Mouse (Mus musculus): ENCODE results near the gene Bsg.
A peak's percentile ranks its signal among the peaks of the same experiment; 100 is the strongest.

Bsg gene

DNA sequence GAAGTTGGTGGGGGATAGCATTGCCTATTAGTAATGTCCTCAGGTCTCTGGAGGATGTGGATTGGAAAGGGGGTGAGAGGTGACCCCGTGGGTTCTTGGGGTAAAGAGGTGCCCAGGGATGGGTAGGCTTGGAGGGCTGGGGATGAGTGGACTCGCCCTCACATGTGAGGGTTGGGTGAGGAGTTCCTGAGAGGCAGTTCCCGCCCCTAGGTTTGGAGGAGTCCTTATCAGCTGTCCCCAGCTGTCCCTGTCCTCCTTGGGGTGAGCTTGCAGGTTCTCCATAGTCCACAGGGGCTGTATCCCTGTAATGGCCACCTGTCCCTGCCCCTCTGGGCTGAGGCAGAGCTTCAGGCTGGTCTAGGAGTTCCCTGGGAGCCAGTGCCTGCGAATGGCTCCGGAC, 1.7 kb downstream of the Bsg start:
- no peak for DNase-seq

DNA sequence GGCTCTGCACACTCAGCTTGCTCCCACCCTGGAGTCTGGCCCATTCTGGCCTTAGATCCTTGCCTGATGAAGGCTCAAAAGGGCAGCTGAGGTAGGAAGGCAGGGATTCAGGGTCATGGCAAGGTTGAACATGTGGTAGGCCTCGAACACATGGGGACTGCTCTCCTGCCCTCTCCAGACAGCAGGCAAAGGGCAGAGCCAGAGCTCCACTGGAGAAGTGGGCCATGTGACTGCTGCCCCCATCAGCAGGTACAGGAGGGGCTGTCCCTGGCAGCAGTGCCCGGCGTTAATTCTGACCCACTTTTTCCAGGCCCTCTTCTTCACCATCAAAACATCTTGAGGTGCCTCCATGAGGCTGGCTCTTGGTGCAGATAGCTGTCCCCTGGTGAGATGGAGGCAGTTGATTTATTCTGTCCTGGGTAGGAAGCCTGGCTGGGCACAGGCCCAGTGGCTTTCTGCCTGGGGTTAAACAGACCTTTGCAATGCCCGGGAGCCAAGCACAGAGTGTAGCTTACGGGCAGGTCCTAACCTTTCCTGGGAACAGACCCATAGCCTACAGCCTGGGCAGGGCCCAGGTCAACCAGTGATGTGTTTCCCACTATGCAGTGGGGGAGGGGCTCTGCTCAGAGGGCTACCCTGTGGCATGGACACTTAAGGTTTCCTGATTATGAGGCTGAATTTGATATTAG, 2.3 kb downstream of the Bsg start:
- DNase-seq = no peak

DNA sequence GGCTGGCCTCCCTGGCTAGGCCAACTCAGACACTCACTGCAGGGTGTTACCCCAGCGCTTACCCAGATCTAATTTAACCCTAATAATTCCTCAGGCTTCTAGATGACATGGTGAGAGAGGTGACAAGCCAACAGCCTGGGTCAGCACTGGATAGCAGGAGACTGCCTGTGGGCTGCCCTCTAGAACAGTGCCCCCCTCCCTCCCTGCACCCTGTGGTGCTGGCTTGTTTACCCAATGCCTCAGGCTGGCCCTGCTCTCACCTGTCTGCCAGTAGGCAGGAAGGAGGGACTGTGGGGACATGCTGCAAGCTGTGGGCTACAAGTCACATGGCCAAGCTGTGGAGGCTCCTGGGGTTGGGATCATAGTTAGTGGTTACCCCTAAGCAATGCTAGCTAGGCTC, 2.9 kb downstream of the Bsg start:
- no peak for DNase-seq

DNA sequence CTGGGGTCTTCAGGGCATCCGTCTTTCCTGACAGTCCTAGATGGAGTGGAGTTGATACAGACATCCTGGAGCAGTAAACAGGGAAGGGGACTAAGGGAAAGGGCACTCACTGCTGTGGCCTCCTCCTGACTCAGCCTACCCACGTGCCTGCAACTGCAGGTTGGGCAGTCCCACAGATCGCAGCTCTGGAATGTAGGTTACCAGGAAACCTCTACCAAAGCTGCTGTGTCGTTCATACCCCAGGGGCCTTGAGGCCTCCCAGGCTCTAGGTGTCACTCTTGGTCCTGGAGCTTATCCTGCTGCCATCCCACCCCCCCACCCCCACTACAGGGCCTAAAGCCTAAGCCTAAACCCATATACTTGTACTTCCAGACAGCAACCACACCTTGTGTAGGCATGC, 3.5 kb downstream of the Bsg start:
- no peak for DNase-seq

DNA sequence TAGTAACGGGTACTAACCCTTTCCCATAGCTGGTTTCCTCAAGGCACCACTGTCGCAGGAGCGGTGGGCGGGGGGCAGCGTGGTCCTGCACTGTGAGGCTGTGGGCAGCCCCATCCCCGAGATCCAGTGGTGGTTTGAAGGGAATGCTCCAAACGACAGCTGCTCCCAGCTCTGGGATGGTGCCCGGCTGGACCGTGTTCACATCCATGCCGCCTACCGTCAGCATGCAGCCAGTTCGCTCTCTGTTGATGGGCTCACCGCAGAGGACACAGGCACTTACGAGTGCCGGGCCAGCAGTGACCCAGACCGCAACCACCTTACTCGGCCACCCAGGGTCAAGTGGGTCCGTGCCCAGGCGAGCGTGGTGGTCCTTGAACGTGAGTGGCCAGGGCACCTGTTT, 4.4 kb downstream of the Bsg start:
- no peak for DNase-seq

DNA sequence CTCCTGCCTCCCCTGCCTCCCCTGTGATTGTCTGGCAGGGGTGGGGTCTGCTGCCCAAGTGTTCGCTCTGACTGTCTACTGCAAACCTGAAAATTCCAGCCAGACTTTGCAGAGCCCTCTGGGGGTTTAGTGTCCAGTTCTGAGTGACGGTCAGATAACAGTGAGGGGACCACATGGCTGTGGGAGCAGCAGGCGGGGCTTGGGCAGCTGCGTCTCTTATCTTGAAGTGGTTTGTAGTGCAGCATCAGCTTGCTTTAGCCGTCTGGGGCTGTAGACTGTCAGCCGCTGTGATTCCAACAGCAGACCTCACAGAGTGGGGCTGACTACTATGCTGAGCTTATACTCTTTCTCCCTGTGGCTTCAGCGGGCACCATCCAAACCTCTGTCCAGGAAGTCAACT, 5.0 kb downstream of the Bsg start:
- no peak for DNase-seq

DNA sequence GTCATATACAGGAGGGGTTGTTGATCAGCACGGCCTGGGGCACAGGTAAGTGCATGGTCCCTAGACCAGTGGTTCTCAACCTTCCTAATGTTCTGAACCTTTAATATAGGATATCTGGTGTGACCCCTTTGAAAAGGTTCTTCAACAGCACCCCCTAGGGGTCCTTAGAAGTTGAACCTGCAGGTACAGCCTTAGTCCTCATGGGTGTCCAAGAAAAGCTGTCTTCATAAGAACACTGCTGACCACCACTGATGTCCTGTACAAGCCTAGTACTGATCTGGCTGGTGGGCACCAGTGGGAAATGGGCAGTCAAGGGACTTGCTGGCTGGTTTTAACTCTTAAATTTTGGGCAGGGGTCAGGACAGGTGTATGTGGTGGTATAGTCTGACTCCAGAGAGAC, 7.7 kb downstream of the Bsg start:
- no peak for DNase-seq

DNA sequence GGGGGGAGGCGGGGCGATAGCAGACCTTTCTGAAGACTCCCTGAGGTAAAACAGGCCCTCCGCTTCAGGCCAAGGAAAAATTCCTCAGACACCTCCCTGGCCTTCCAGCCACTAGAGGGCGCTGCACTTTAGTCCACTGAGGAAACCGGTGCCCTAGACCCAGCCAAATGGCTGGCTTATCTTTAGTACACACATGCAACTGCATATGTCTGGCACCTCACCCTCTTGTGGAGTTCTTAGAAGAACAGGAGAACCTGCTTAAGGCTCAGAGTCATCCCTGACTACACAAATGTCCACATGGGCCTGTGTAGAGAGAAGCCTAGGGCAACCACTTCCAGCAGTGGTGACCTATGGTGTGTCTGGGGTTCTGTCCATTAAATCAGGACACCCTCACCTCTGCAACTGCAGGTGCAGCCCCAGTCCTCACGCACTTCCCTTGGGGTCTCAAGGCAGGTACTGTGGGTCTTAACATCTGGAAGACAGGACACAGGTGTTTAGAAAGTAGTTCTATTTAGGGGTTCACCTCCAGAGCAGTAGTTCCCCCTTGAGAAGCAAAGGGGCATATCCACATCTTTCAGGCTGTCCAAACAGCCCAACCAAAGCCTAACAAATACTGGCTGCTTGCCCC, 8.3 kb downstream of the Bsg start:
- DNase-seq = peak; percentile 78 to 87

DNA sequence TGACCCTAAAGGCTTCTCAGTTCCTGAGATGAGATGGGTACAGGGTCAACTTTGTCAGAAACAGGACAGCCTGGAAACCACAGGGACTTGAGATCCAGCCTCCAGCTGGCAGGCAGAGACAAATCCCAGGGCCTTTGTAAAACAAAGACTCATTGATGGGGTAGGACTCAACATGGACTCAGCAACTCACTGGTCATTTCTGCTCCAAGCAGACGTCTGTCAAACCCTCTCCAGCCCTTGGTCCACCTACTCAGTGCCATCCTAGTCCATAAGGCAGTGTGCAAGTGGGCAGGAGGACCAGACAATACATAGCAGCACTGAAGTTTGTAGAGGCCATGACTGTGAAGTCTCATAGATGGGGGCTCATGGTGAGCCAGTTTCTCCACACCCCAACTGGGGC, 8.9 kb downstream of the Bsg start:
- no peak for DNase-seq

DNA sequence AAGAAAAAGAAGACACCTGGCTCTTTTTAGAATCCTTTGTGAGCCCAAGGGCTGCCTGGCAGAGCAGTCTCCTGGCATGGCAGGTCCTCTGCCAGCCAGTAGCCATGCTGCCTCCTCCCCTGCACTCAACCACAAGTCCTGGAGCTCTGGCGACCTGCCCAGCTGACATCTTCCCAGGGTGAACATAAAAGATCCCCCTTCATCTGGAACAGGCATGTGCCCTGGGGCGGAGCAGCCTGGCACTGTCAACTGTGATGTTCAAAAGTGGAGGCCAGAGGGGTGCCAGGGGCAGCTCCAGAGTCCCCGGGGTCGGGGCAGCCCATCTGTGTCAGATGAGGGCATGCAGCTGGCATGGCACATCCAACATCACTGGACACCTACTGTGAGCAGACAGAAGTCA, 10.7 kb downstream of the Bsg start:
- peak in 1 of 2 experiments; percentile 29 for DNase-seq

DNA sequence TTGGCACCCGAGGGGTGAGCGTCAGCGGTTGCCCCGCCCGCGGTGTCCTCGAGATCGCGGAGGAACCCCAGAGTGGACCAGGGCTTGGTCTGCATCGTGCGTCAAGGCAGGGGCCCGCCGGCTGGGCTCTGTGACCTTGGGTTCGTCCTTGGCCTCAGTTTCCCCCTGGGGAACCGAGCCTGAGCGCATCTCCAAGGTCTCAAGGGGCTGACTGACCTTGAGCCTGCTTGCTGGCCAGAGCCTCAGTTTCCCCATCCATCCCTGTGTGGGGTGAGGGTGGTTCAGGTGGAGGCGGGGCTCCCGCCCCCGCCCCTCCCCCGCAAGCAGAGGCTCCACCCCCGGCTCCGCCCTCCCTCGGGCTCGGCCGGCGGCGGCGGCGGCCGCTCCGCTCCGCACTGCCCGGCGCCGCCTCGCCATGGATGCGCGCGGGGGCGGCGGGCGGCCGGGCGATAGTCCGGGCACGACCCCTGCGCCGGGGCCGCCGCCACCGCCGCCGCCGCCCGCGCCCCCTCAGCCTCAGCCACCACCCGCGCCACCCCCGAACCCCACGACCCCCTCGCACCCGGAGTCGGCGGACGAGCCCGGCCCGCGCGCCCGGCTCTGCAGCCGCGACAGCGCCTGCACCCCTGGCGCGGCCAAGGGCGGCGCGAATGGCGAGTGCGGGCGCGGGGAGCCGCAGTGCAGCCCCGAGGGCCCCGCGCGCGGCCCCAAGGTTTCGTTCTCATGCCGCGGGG, 12.1 kb downstream of the Bsg start, which contains the start of gene Hcn2:
Gene Hcn2, plus strand, starts transcription at position 381 of the 734 bp plus-strand sequence.
- DNase-seq = peak in 1 of 2 experiments; percentile 25

DNA sequence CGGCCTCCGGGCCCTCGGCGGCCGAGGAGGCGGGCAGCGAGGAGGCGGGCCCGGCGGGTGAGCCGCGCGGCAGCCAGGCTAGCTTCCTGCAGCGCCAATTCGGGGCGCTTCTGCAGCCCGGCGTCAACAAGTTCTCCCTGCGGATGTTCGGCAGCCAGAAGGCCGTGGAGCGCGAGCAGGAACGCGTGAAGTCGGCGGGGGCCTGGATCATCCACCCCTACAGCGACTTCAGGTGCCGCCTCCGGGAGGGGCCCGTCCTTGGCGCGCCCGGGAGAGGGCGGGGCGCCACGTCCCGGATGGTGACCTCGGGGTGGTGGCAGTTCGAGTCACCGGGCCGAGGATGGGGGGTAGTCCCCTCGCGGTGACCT, 12.7 kb downstream of the Bsg start:
- DNase-seq = peak in 1 of 2 experiments; percentile 33

DNA sequence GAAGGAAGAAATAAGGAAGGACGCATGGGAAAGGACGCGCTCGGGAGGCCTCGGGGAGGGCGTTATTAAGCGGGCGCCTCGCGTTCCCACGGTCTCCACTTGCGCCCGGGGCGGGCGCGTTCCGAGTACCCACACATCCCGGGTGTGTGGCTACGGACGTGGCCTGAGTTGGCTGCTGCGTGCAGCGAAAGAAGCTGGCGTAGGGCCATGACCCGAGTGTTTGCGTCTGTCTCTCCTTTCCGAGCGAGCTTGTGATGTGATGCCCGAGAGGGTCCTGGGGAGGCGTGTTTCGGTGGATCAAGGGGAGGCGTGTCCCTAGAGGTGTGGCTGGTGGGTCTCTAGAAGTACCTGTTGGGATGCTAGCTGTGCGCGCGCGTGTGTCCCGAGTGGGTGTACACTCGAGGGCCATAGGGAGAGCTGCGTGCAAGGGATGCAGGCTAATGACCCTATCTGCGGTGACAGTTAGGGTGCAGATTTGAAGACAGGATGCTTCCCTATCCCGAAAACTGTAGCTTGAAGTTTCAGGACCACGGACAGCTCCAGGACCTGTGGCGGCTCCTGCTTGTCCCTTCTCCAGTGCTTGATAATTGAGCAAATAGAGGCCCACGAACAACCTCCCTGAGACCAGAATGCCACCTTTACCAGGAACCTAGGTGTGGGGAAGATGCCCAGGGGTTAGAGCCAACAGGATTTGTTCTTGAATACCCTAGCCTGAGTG, 13.5 kb downstream of the Bsg start:
- DNase-seq = peak; percentile 54 to 80

DNA sequence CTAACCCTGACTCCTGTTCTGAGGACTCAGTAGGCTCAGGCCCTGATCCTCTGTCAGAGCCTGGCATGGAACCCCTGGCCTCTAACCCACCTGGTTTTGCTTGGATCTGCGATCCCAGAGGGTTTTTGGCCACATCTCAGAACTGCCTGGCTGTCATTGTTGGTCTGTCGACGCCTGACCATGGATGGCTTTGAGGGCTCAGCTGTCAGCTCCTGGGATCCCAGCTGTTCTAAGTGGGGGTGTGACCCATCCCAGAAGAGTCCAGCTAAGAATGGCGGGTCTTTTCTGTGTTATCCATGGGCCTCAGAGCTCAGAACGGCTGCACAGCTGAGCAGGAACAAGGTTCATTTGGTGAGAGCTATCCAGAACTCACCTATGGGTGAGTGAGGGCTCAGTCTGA, 16.8 kb downstream of the Bsg start:
- DNase-seq = no peak

DNA sequence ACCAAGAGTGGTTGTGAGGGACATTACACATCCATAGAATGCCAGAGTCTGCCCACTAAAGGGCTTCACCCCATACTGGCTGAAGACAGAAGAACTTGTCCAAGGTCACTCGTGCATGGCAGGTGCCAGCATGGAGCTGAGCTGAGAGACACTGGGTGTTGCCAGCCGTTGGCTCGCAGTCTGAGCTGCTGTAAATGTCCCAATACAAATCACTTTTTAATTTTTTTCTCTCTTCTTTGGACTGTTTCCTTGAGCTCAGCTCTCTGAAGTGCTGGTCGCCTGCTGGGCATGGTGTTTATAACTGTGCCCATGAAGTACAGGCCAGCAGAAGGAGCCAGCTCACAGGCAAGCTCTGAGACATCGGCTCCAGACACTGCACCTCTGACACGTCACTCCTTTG, 18.8 kb downstream of the Bsg start:
- no peak for DNase-seq

DNA sequence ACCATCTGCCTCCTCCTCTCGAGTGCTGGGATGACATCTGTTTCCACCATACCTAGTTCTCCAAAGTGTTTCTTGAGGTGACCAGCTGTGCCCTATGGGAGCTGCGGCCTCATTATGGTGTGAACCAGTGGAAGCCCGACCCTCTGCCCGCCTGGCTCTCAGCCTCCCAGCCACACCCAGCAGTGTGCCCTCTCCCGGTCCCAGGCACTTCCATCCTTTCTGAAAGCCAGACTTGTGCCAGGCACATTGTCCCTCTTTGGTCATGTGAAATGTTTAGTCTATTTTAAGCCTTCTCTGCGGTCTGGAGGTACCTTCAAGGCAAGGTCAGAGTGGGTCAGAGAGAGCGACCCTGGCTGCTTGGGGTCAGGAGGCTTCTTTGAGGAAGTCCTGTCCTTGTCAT, 19.4 kb downstream of the Bsg start:
- DNase-seq = no peak

DNA sequence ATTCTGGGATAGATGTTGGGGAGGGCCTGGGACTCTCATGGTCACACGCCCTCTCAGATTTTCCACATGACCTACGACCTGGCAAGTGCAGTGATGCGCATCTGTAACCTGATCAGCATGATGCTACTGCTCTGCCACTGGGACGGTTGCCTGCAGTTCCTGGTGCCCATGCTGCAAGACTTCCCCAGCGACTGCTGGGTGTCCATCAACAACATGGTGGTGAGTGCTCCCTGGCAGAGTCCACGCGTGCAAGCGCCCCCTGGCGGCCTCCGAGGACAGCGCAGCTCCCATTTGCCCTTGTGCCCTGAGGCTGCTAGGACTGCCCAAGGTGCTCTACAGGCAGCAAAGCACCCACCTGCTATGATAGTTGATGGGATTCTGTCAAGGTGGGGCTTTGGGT, 21.8 kb downstream of the Bsg start:
- peak; percentile 60 to 72 for DNase-seq

DNA sequence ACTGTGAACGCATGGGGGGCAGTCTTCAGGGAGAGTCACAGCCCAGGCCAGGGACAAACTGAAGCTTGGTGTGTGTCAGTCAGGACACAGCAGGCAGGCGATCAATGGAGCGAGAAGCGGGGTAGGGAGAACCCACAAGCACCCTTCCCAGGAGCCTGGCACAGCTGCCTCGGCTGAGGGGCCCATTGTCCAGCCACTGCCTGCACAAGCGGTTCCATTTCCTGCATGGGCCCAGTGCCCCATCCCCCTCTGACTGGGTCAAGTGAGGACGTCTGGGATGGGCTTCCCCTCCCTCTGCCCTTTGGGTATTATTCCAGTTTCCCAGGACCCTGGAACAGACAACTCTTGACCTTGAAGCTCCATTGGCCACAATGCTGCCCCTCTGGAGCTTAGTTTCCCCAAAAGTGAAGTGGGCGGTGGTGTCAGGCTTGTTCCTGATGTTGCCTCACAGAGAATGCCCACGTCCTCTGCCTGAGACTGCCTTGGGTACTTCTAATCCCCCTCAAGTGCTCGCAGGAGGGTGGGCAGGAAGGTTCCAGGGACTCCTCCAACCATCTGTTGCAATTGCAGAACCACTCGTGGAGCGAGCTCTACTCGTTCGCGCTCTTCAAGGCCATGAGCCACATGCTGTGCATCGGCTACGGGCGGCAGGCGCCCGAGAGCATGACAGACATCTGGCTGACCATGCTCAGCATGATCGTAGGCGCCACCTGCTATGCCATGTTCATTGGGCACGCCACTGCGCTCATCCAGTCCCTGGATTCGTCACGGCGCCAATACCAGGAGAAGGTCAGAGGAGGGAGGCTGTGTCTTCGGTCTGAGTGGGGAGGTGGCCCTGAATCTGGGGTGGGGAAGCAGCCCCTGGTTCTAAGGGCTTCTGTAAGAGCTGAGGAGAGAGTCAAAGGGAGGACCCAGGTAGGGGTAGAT, 24.3 kb downstream of the Bsg start:
- DNase-seq = no peak

DNA sequence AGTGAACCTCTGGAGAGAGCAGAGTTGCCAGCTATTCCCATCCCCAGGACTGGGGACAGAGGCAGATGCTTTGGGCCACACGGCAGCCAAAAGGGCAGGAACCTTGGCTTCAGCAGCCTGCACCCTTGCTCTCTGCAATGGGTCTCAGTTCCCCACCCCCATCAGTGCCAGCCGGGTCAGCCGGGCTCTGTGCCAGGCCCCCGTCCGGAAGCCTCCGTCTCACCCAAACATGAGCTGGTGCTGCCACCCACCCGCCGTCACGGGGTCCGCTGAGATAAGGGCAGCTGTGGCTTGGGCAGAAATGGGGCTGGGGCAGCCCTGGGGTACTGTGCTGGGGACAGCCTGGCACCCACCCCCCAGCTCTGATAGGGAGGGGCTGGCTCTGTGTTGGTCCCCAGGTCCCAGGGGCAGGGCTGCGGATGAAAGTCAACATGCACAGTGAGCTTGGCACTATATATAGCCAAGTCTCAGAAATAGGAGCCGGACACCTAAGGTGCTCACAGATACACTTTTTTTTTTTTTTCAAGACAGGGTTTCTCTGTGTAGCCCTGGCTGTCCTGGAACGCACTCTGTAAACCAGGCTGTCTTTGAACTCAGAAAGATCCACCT, 25.2 kb downstream of the Bsg start:
- DNase-seq = no peak

DNA sequence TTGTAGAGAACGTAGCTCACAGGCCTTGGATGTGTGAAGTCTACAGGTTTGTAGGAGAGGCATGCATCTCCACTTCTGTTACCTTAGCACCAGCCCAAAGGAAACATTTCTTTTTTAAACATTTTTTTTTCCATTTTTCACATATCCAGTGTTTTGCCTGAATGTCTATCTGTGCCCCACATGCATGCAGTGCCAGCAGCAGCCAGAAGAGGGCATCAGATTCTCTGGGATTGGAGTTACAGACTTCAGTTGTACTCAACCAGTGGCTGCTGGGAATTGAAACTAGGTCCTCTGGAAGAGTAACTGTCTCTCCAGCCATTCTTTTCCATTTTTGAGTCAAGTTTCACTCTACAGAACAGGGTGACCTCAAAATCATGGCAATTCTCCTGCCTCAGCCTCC, 28.2 kb downstream of the Bsg start:
- DNase-seq = no peak

DNA sequence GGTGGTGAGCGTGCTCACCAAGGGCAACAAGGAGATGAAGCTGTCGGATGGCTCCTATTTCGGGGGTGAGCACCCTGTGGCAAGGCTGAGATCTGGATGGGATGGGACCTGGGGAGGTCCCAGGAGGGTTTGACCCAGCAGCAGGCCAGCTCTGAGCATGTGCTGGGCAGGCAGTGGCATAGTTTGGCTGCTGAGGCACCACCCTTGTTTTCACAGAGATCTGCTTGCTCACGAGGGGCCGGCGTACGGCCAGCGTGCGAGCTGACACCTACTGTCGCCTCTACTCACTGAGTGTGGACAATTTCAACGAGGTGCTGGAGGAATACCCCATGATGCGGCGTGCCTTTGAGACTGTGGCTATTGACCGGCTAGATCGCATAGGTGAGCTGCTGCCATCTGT, 29.6 kb downstream of the Bsg start:
- no peak for DNase-seq

DNA sequence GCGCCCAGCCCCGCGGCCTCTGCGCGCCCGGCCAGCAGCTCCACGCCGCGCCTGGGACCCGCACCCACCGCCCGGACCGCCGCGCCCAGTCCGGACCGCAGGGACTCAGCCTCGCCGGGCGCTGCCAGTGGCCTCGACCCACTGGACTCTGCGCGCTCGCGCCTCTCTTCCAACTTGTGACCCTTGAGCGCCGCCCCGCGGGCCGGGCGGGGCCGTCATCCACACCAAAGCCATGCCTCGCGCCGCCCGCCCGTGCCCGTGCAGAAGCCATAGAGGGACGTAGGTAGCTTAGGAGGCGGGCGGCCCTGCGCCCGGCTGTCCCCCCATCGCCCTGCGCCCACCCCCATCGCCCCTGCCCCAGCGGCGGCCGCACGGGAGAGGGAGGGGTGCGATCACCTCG, 31.1 kb downstream of the Bsg start:
- DNase-seq = no peak
